Mouse (Mus musculus) heart, embryonic 10.5 days (tissue): ENCODE data around the gene Pde4d. TPM values are rescaled to one million over a fixed set of nuclear protein-coding genes. Genes with fewer than 3 reads are reported as not detected.

Experiments used
- DNase-seq: peaks from one replicate; pipeline ENCODE4 v3.0.0-alpha.2; 2017; ENCODE audit warnings: low spot score
- H3K27ac ChIP-seq: fragments of 300-500 bp; sonication (generic); 2 replicates; pipeline ENCODE4 v1.5.1; 2016; ENCODE audit warnings: mild to moderate bottlenecking
- H3K27me3 ChIP-seq: fragments of 300-500 bp; sonication (generic); 2 replicates; pipeline ENCODE4 v1.6.1; 2016; ENCODE audit warnings: mild to moderate bottlenecking; ENCODE audit not compliant: poor library complexity, insufficient read depth, severe bottlenecking
- H3K36me3 ChIP-seq: fragments of 300-500 bp; sonication (generic); 2 replicates; pipeline ENCODE4 v1.6.1; 2016; ENCODE audit warnings: mild to moderate bottlenecking, moderate library complexity
- H3K4me1 ChIP-seq: fragments of 300-500 bp; sonication (generic); 2 replicates; pipeline ENCODE4 v1.6.1; 2016; ENCODE audit warnings: mild to moderate bottlenecking
- H3K4me3 ChIP-seq: fragments of 300-500 bp; sonication (generic); 2 replicates; pipeline ENCODE4 v1.5.1; 2016; ENCODE audit warnings: mild to moderate bottlenecking, moderate library complexity
- H3K9me3 ChIP-seq: fragments of 300-500 bp; sonication (generic); 2 replicates; pipeline ENCODE4 v1.6.1; 2016; ENCODE audit warnings: mild to moderate bottlenecking, moderate library complexity
- WGBS: fragments of 180-500 bp; shearing (Covaris S2); methylation state at CpG from one replicate; pipeline ENCODE4 v1.1.7; 2016; 5-methylcytosine and 5-hydroxymethylcytosine counted together
- polyA plus RNA-seq: library from polyadenylated mRNA; unstranded; fragments of >200 nt; fragmentation: Nextera tagmentation; extraction: Ambion mirVana; gene quantifications from 2 replicates; pipeline ENCODE4 v1.2.1, GENCODE M21; 2016

Gene Pde4d
- polyA plus RNA-seq, 1 experiment from 2014 or later: 24.9 TPM

GRCm38 (mm10) chr13:109914846-109915245 lies 1465.1 kb downstream of the Pde4d start:
- H3K9me3 ChIP-seq: no peaks in the 10 kb centered on the region
- H3K36me3 ChIP-seq: no peaks in the 10 kb centered on the region
- DNase-seq: no peak
- WGBS: 28% methylated on average over 5 of the region's 5 CpGs
- H3K4me3 ChIP-seq: peak overlapping the region; percentile 18; the same call in 1 of the 2 replicates
- peaks cover 75% of the 10 kb centered on the region for H3K4me1 ChIP-seq
- H3K27ac ChIP-seq: peak overlapping the region; percentile 77
- no peaks in the 10 kb centered on the region for H3K27me3 ChIP-seq

GRCm38 (mm10) chr13:109915501-109915900 lies 1465.8 kb downstream of the Pde4d start:
- Histone ChIP-seq H3K36me3 (no peaks in the 10 kb centered on the region), H3K4me1 (peaks cover 75% of the 10 kb centered on the region), H3K9me3 (no peaks in the 10 kb centered on the region), H3K4me3 (peak overlapping the region; percentile 18; the same call in 1 of the 2 replicates), H3K27ac (peak overlapping the region; percentile 77), H3K27me3 (no peaks in the 10 kb centered on the region)
- DNase-seq: no peak
- 43% methylated on average over 7 of the region's 7 CpGs for WGBS

GRCm38 (mm10) chr13:109915964-109916363 lies 1466.2 kb downstream of the Pde4d start:
- Histone ChIP-seq H3K9me3 (no peaks in the 10 kb centered on the region), H3K4me1 (peaks cover 73% of the 10 kb centered on the region), H3K4me3 (no peak overlapping the region), H3K36me3 (no peaks in the 10 kb centered on the region), H3K27ac (peak overlapping the region; percentile 77), H3K27me3 (no peaks in the 10 kb centered on the region)
- WGBS: 70% methylated on average over 5 of the region's 5 CpGs
- DNase-seq: no peak

GRCm38 (mm10) chr13:109917551-109917950 lies 1467.8 kb downstream of the Pde4d start:
- H3K27ac ChIP-seq: 0 out of 2 replicates have a peak overlapping the region, but pooled peaks have one; percentile 6

GRCm38 (mm10) chr13:109918631-109919030 lies 1468.9 kb downstream of the Pde4d start:
- H3K9me3 ChIP-seq: no peaks in the 10 kb centered on the region
- no peaks in the 10 kb centered on the region for H3K27me3 ChIP-seq
- no peak overlapping the region for H3K27ac ChIP-seq
- WGBS: 34% methylated on average over 8 of the region's 8 CpGs
- H3K36me3 ChIP-seq: no peaks in the 10 kb centered on the region
- no peak for DNase-seq
- H3K4me1 ChIP-seq: peaks cover 58% of the 10 kb centered on the region
- H3K4me3 ChIP-seq: no peak overlapping the region

More at GRCm38 (mm10) chr13:109917551-109917950, 1467.8 kb downstream of the Pde4d start:
- DNase-seq: no peak
- peaks cover 57% of the 10 kb centered on the region for H3K4me1 ChIP-seq
- WGBS: 84% methylated on average over 10 of the region's 10 CpGs
- no peak overlapping the region for H3K4me3 ChIP-seq
- no peaks in the 10 kb centered on the region for H3K36me3 ChIP-seq
- no peaks in the 10 kb centered on the region for H3K9me3 ChIP-seq
- no peaks in the 10 kb centered on the region for H3K27me3 ChIP-seq

- peaks cover 42% of the 10 kb centered on the region for H3K4me1 ChIP-seq
- DNase-seq: no peak
- no peaks in the 10 kb centered on the region for H3K36me3 ChIP-seq
- no peaks in the 10 kb centered on the region for H3K9me3 ChIP-seq
- 84% methylated on average over 6 of the region's 6 CpGs for WGBS
- H3K27me3 ChIP-seq: no peaks in the 10 kb centered on the region
- no peak overlapping the region for H3K4me3 ChIP-seq
- no peak overlapping the region for H3K27ac ChIP-seq
Measured at GRCm38 (mm10) chr13:109920256-109920655, 1470.5 kb downstream of the Pde4d start.

- DNase-seq: no peak
- no peak overlapping the region for H3K27ac ChIP-seq
- WGBS: 83% methylated on average over 17 of the region's 17 CpGs
- peaks cover 40% of the 10 kb centered on the region for H3K4me1 ChIP-seq
- no peaks in the 10 kb centered on the region for H3K9me3 ChIP-seq
- H3K27me3 ChIP-seq: no peaks in the 10 kb centered on the region
- no peak overlapping the region for H3K4me3 ChIP-seq
- H3K36me3 ChIP-seq: no peaks in the 10 kb centered on the region
Measured at GRCm38 (mm10) chr13:109921336-109922038, 1471.7 kb downstream of the Pde4d start.

GRCm38 (mm10) chr13:109922228-109922627 lies 1472.5 kb downstream of the Pde4d start:
- Histone ChIP-seq H3K4me1 (peaks cover 36% of the 10 kb centered on the region), H3K36me3 (no peaks in the 10 kb centered on the region), H3K27me3 (no peaks in the 10 kb centered on the region), H3K27ac (no peak overlapping the region), H3K9me3 (no peaks in the 10 kb centered on the region), H3K4me3 (no peak overlapping the region)
- no peak for DNase-seq
- 7% methylated on average over 4 of the region's 4 CpGs for WGBS

- Histone ChIP-seq H3K27me3 (no peaks in the 10 kb centered on the region), H3K4me1 (peaks cover 30% of the 10 kb centered on the region), H3K27ac (no peak overlapping the region), H3K36me3 (no peaks in the 10 kb centered on the region), H3K9me3 (no peaks in the 10 kb centered on the region), H3K4me3 (no peak overlapping the region)
- no peak for DNase-seq
- 75% methylated on average over 12 of the region's 12 CpGs for WGBS
Measured at GRCm38 (mm10) chr13:109922782-109923181, 1473.0 kb downstream of the Pde4d start.

GRCm38 (mm10) chr13:109924771-109925170 lies 1475.0 kb downstream of the Pde4d start:
- no peak overlapping the region for H3K4me3 ChIP-seq
- H3K27ac ChIP-seq: no peak overlapping the region
- H3K4me1 ChIP-seq: peaks cover 16% of the 10 kb centered on the region; the same call in 1 of the 2 replicates
- no peak for DNase-seq
- 92% methylated on average over 15 of the region's 15 CpGs for WGBS
- no peaks in the 10 kb centered on the region for H3K27me3 ChIP-seq
- H3K36me3 ChIP-seq: no peaks in the 10 kb centered on the region
- H3K9me3 ChIP-seq: no peaks in the 10 kb centered on the region

GRCm38 (mm10) chr13:109926277-109926920 lies 1476.7 kb downstream of the Pde4d start:
- DNase-seq: peak; percentile 82
- peaks cover 16% of the 10 kb centered on the region; the same call in 1 of the 2 replicates for H3K4me1 ChIP-seq
- 35% methylated on average over 15 of the region's 15 CpGs for whole genome bisulfite sequencing
- H3K4me3 ChIP-seq: peak overlapping the region; percentile 29
- H3K9me3 ChIP-seq: no peaks in the 10 kb centered on the region
- H3K36me3 ChIP-seq: no peaks in the 10 kb centered on the region
- no peaks in the 10 kb centered on the region for H3K27me3 ChIP-seq
- H3K27ac ChIP-seq: peak overlapping the region; percentile 36

- peaks cover 13% of the 10 kb centered on the region; the same call in 1 of the 2 replicates for H3K4me1 ChIP-seq
- 0 out of 2 replicates have a peak, but pooled peaks cover 3% of the 10 kb centered on the region for H3K36me3 ChIP-seq
- WGBS: 82% methylated on average over 2 of the region's 2 CpGs
- H3K27me3 ChIP-seq: no peaks in the 10 kb centered on the region
- no peak overlapping the region for H3K27ac ChIP-seq
- DNase-seq: no peak
- H3K9me3 ChIP-seq: no peaks in the 10 kb centered on the region
- H3K4me3 ChIP-seq: no peak overlapping the region
Measured at GRCm38 (mm10) chr13:109927782-109928181, 1478.0 kb downstream of the Pde4d start.

GRCm38 (mm10) chr13:109932688-109933087 lies 1482.9 kb downstream of the Pde4d start:
- 90% methylated on average over 13 of the region's 13 CpGs for WGBS
- peak; percentile 39 for DNase-seq
- Histone ChIP-seq H3K9me3 (no peaks in the 10 kb centered on the region), H3K36me3 (peaks cover 30% of the 10 kb centered on the region), H3K27ac (no peak overlapping the region), H3K4me3 (no peak overlapping the region), H3K27me3 (no peaks in the 10 kb centered on the region), H3K4me1 (no peaks in the 10 kb centered on the region)
